Mouse (Mus musculus) thymus, adult 2 months (tissue): ENCODE measurements around the gene Aifm2.

ENCODE experiments used
- CTCF ChIP-seq: fragments of 200-500 bp; IDR thresholded peaks from 2 replicates; pipeline ENCODE4 v1.5.1; 2012; ENCODE audit warnings: mild to moderate bottlenecking, control low read depth, low read length, moderate library complexity, borderline replicate concordance; ENCODE audit not compliant: control insufficient read depth, poor library complexity, insufficient read depth; ENCODE audit errors: extremely low read depth
- POLR2A ChIP-seq: fragments of 200-500 bp; IDR thresholded peaks from 2 replicates; pipeline ENCODE4 v1.6.1; 2012; ENCODE audit warnings: mild to moderate bottlenecking, low read length, control low read depth, moderate library complexity; ENCODE audit not compliant: control insufficient read depth, poor library complexity, insufficient read depth; ENCODE audit errors: extremely low read depth

DNA sequence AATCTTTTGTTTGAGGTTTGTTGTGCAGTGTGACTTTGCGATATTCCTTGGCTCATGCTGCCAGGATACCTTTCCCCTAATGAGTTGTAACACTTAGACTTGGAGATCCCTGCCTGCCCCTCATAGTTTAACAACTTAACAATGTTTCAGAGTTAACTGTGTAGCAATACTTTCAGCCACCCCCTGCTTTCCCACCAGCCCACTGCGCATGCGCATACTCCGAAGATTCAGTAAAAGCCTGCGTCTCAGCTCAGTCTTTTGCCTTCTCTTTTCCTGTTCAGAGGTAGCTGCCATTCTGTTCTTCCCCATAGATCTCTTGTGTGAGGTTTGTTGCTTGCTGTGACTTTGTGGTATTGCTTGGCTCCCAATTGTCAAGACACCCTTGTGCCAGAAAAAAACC lies 73.4 kb downstream of the Aifm2 start:
- TF ChIP-seq CTCF (no peak), POLR2A (no peak)
